Mouse (Mus musculus) ES-E14 (cell line): Measurements from ENCODE around the gene Zfp385b. TPM values are rescaled to one million over a fixed set of nuclear protein-coding genes. Genes with fewer than 3 reads are reported as not detected.

Experiments
- DNase-seq: peaks from one replicate; pipeline ENCODE4 v3.0.0-alpha.2; 2013; ENCODE audit warnings: low read depth, low spot score
- H3K27ac ChIP-seq: 2 replicates; pipeline ENCODE4 v1.5.1; 2012; ENCODE audit warnings: low read depth, mild to moderate bottlenecking, low read length, moderate library complexity, mixed read lengths; ENCODE audit not compliant: poor library complexity, insufficient read depth, severe bottlenecking
- H3K36me3 ChIP-seq: 2 replicates; pipeline ENCODE4 v1.6.1; 2012; ENCODE audit warnings: mild to moderate bottlenecking, low read length, moderate library complexity, mixed read lengths; ENCODE audit not compliant: control insufficient read depth, poor library complexity, insufficient read depth, severe bottlenecking
- H3K4me1 ChIP-seq, 2 experiments: fragments of 150-350 bp in 1 of 2; sonication (generic) in 1 of 2; 2 replicates each; pipeline ENCODE4 v1.6.1; 2012; ENCODE audit warnings: low read length in 2 of 2, mild to moderate bottlenecking in 1 of 2, mixed read lengths in 1 of 2; ENCODE audit not compliant: control insufficient read depth in 2 of 2, insufficient read depth in 2 of 2, poor library complexity in 1 of 2
- H3K4me3 ChIP-seq, 2 experiments: fragments of 150-350 bp in 1 of 2; sonication (generic) in 1 of 2; 2 replicates each; pipeline ENCODE4 v1.5.1; 2012; ENCODE audit warnings: low read length in 2 of 2, low read depth in 1 of 2, mild to moderate bottlenecking in 1 of 2, mixed read lengths in 1 of 2; ENCODE audit not compliant: insufficient read depth in 1 of 2, poor library complexity in 1 of 2, severe bottlenecking in 1 of 2
- H3K9ac ChIP-seq: 2 replicates; pipeline ENCODE4 v1.6.1; 2012; ENCODE audit warnings: low read depth, mild to moderate bottlenecking, low read length, mixed read lengths; ENCODE audit not compliant: poor library complexity, insufficient read depth, severe bottlenecking
- H3K9me3 ChIP-seq: fragments of 150-350 bp; sonication (generic); 2 replicates; pipeline ENCODE4 v1.6.1; 2012; ENCODE audit warnings: low read depth, mild to moderate bottlenecking, low read length; ENCODE audit not compliant: control insufficient read depth, insufficient read depth
- CHD2 ChIP-seq: IDR thresholded peaks from 2 replicates; pipeline ENCODE4 v1.6.1; 2014; ENCODE audit warnings: mild to moderate bottlenecking, low read depth, low read length, inconsistent platforms
- HCFC1 ChIP-seq: IDR thresholded peaks from 2 replicates; pipeline ENCODE4 v1.6.1; 2012; ENCODE audit warnings: low read length, inconsistent platforms, borderline replicate concordance; ENCODE audit not compliant: insufficient read depth
- MAFK ChIP-seq: IDR thresholded peaks from 2 replicates; pipeline ENCODE4 v1.6.1; 2014; ENCODE audit warnings: mild to moderate bottlenecking, low read depth, low read length, inconsistent platforms; ENCODE audit not compliant: insufficient read depth
- ZC3H11A ChIP-seq: IDR thresholded peaks from 2 replicates; pipeline ENCODE4 v1.6.1; 2012; ENCODE audit warnings: low read depth, mild to moderate bottlenecking, inconsistent platforms, low read length, borderline replicate concordance
- ZNF384 ChIP-seq: IDR thresholded peaks from 2 replicates; pipeline ENCODE4 v1.6.1; 2012; ENCODE audit warnings: low read depth, low read length, inconsistent platforms
- in situ Hi-C, 2 experiments: fragments of 600-800 bp; cut with MboI; formaldehyde crosslinking; loops; one replicate each; pipeline ENCODE4 v1.15.1; 2025; ENCODE audit warnings: low sequenced_read_pairs in 2 of 2, inconsistent platforms in 1 of 2; ENCODE audit not compliant: unreplicated experiment in 2 of 2
- total RNA-seq: library from RNA; depleted of rRNA; stranded (reverse); fragments of 300-350 nt; gene quantifications from 2 replicates; pipeline ENCODE4 v1.2.3, GENCODE M21; 2012

Gene Zfp385b
- total RNA-seq, 1 experiment = 0.09 TPM

GRCm38 (mm10) chr2:77672215-77672905, 147.1 kb downstream of the Zfp385b start:
- Histone ChIP-seq H3K9ac (no peak overlapping the region), H3K4me3 (no peak overlapping the region), H3K4me1 (no peaks in the 10 kb centered on the region), H3K9me3 (no peaks in the 10 kb centered on the region), H3K27ac (no peak overlapping the region), H3K36me3 (no peaks in the 10 kb centered on the region)
- DNase-seq = no peak
- in situ Hi-C loops = no loop called here
- TF ChIP-seq HCFC1 (no peak), CHD2 (no peak), ZNF384 (no peak), ZC3H11A (no peak), MAFK (no peak)

GRCm38 (mm10) chr2:77662171-77662570, 157.3 kb downstream of the Zfp385b start:
- no peak for DNase-seq
- in situ Hi-C loops = no loop called here
- Histone ChIP-seq H3K36me3 (no peaks in the 10 kb centered on the region), H3K4me3 (no peak overlapping the region), H3K27ac (no peak overlapping the region), H3K9me3 (no peaks in the 10 kb centered on the region), H3K4me1 (no peaks in the 10 kb centered on the region), H3K9ac (no peak overlapping the region)
- no peak for TF ChIP-seq MAFK
- no peak for TF ChIP-seq CHD2
- no peak for TF ChIP-seq ZNF384

GRCm38 (mm10) chr2:77653686-77654085, 165.8 kb downstream of the Zfp385b start:
- TF ChIP-seq HCFC1 = no peak
- TF ChIP-seq ZC3H11A = no peak
- no peak for TF ChIP-seq ZNF384
- no peak for TF ChIP-seq CHD2
- no peak for TF ChIP-seq MAFK
- Histone ChIP-seq H3K9ac (no peak overlapping the region), H3K4me3 (no peak overlapping the region), H3K36me3 (no peaks in the 10 kb centered on the region), H3K27ac (no peak overlapping the region), H3K4me1 (no peaks in the 10 kb centered on the region), H3K9me3 (no peaks in the 10 kb centered on the region)
- in situ Hi-C loops = no loop called here
- no peak for DNase-seq

- TF ChIP-seq ZNF384 (no peak), MAFK (no peak), ZC3H11A (no peak), HCFC1 (no peak), CHD2 (no peak)
- Histone ChIP-seq H3K4me1 (no peaks in the 10 kb centered on the region), H3K36me3 (no peaks in the 10 kb centered on the region), H3K27ac (no peak overlapping the region), H3K4me3 (no peak overlapping the region), H3K9me3 (no peaks in the 10 kb centered on the region), H3K9ac (no peak overlapping the region)
- in situ Hi-C loops = no loop called here
- no peak for DNase-seq
These were observed 177.8 kb downstream of the Zfp385b start for GRCm38 (mm10) chr2:77641521-77642170.

GRCm38 (mm10) chr2:77639993-77640392, 179.4 kb downstream of the Zfp385b start:
- no peaks in the 10 kb centered on the region for H3K9me3 ChIP-seq
- in situ Hi-C loops = no loop called here
- no peak for TF ChIP-seq CHD2
- TF ChIP-seq ZC3H11A = no peak
- TF ChIP-seq MAFK = no peak
- TF ChIP-seq HCFC1 = no peak
- no peak for TF ChIP-seq ZNF384
- no peak overlapping the region for H3K4me3 ChIP-seq
- DNase-seq = no peak
- no peaks in the 10 kb centered on the region for H3K4me1 ChIP-seq
- no peak overlapping the region for H3K27ac ChIP-seq
- no peak overlapping the region for H3K9ac ChIP-seq
- H3K36me3 ChIP-seq = no peaks in the 10 kb centered on the region
